Mouse (Mus musculus): ENCODE data around the gene Pgap2.

The Pgap2 gene

GRCm38 (mm10) chr7:102209756-102210721 lies at the start of gene Pgap2, which contains the start of gene Nup98:
Pgap2 (plus strand) TSS chr7:102210208.
Nup98 (minus strand) TSS chr7:102210176.
- peak; percentile 98 for DNase-seq (ENCODE audit: extremely low spot score)

GRCm38 (mm10) chr7:102170300-102170699 lies 39.7 kb upstream of the Pgap2 start:
- no peak for DNase-seq (ENCODE audit: extremely low spot score)

- no peak for DNase-seq (ENCODE audit: extremely low spot score)
Observed at GRCm38 (mm10) chr7:102183849-102184248, 26.2 kb upstream of the Pgap2 start.

- no peak for DNase-seq (ENCODE audit: extremely low spot score)
Observed at GRCm38 (mm10) chr7:102192356-102192755, 17.7 kb upstream of the Pgap2 start.

GRCm38 (mm10) chr7:102200576-102200975 lies 9.4 kb upstream of the Pgap2 start:
- DNase-seq (ENCODE audit: extremely low spot score), result no peak

GRCm38 (mm10) chr7:102200996-102201785 lies 8.8 kb upstream of the Pgap2 start:
- DNase-seq (ENCODE audit: extremely low spot score), result no peak

GRCm38 (mm10) chr7:102204296-102204857 lies 5.6 kb upstream of the Pgap2 start:
- no peak for DNase-seq (ENCODE audit: extremely low spot score)

GRCm38 (mm10) chr7:102205646-102206045 lies 4.4 kb upstream of the Pgap2 start:
- DNase-seq (ENCODE audit: extremely low spot score), result no peak

GRCm38 (mm10) chr7:102208806-102209363 lies 1.1 kb upstream of the Pgap2 start:
- DNase-seq (ENCODE audit: extremely low spot score), result no peak

GRCm38 (mm10) chr7:102211071-102211470 lies 1.1 kb downstream of the Pgap2 start:
- DNase-seq (ENCODE audit: extremely low spot score), result no peak

GRCm38 (mm10) chr7:102221899-102222298 lies 11.9 kb downstream of the Pgap2 start:
- no peak for DNase-seq (ENCODE audit: extremely low spot score)

GRCm38 (mm10) chr7:102222336-102222735 lies 12.3 kb downstream of the Pgap2 start:
- peak; percentile 75 for DNase-seq (ENCODE audit: extremely low spot score)

- peak; percentile 77 for DNase-seq (ENCODE audit: extremely low spot score)
Observed at GRCm38 (mm10) chr7:102222830-102223556, 13.0 kb downstream of the Pgap2 start.

- DNase-seq (ENCODE audit: extremely low spot score), result no peak
Observed at GRCm38 (mm10) chr7:102223883-102224738, 14.1 kb downstream of the Pgap2 start.

- no peak for DNase-seq (ENCODE audit: extremely low spot score)
Observed at GRCm38 (mm10) chr7:102226051-102226450, 16.0 kb downstream of the Pgap2 start.

GRCm38 (mm10) chr7:102228049-102228670 lies 18.2 kb downstream of the Pgap2 start:
- no peak for DNase-seq (ENCODE audit: extremely low spot score)

GRCm38 (mm10) chr7:102229814-102230213 lies 19.8 kb downstream of the Pgap2 start:
- DNase-seq (ENCODE audit: extremely low spot score), result no peak

GRCm38 (mm10) chr7:102233059-102233458 lies 23.1 kb downstream of the Pgap2 start:
- DNase-seq (ENCODE audit: extremely low spot score), result no peak

- no peak for DNase-seq (ENCODE audit: extremely low spot score)
Observed at GRCm38 (mm10) chr7:102238686-102239286, 28.8 kb downstream of the Pgap2 start.

Data from embryo, embryonic 9.5 days (tissue).